Mouse (Mus musculus): ENCODE measurements at regions not wholly inside any gene's neighbourhood (a gene's known extent, or its start where the extent isn't known, plus 50 kb on each side); places are given as distances from the start of the nearest gene placed in this dataset.

DNA sequence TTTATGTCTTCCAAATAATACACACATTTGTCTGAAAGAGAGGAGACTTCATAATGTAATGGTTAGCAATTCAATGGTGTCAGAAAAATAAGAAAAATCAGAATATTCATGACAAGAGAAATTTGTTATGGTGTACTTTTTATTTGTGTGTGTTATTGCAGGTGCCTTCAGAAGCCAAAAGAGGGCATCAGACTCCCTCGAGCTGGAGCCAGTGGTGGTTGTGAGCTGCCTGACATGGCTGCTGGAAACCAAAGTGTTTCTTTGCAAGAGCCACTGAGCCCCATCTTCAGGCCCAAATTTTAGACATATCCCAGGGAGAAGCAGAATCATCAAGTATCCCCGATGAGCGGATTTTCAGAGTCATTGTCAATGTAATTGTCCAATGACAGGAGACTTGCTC is 81.9 kb downstream of the Tm2d3 start:
- DNase-seq, result no peak

DNA sequence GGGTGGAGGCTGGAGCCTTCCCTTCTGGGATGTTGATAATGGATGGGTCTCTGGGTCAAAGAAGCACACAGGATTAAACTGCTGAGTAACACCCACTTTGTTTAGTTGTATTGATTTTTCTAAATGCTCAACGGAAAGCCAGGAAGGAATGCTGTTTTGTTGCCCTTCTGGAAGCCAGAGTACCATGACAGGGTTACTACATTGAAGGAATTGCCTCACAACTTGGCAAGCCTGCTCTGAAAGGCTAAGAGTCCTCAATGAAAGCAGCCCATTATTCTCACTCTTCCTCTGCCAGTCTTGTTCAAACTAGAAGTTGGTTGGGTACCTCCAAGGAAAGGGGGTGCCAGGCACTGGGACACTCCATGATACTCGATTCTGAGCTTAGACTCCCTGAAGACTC is 83.0 kb downstream of the Tm2d3 start:
- DNase-seq, result peak; percentile 40

DNA sequence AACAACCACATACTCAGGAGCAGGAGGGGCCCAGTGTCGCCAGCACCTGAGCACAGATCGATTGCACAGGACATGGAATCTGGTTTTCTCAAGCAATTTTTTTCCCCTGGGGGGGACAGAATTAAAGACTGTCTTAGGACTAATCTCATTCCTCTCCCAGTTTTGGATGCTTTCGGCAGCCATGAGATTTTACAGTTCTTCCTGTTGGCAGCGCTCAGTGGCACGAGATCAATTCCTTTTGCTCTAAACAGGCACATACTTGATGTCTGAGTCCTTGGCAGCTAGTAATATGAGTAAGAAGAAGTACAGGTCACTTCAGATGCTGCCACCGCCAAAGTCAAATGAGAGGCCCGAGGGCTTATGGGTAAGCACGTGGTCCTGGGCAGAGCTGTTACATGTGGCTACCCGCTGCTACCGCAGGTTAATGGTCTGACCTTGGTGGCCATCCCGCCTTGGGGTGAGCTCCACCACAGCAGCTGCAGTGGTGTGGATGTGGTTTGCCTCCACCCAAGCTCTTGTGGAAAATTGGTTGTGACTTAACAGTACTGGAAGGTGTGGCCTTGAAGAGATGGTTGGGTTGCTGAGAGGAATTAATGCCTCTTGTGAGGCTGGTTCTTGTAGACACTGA is 83.5 kb downstream of the Tm2d3 start:
- no peak for DNase-seq

DNA sequence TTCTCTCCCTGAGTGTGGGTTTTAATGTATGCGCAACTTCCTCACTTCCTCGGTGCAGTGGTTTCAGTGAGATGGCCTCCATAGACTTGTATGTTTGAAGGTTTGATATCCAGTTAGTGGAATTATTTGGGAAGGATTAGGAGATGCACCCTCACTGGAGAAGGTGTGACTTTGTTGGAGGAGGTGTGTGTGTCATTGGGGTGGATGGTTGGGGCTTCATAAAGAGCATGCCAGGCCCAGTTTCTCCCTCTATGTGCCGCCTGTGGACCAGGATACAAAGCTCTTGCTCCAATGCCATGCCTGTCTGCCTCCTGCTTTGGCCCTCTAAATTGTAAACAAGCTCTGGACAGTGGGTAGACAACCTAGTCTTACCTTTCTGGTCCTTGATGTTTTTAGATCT is 84.0 kb downstream of the Tm2d3 start:
- no peak for DNase-seq

DNA sequence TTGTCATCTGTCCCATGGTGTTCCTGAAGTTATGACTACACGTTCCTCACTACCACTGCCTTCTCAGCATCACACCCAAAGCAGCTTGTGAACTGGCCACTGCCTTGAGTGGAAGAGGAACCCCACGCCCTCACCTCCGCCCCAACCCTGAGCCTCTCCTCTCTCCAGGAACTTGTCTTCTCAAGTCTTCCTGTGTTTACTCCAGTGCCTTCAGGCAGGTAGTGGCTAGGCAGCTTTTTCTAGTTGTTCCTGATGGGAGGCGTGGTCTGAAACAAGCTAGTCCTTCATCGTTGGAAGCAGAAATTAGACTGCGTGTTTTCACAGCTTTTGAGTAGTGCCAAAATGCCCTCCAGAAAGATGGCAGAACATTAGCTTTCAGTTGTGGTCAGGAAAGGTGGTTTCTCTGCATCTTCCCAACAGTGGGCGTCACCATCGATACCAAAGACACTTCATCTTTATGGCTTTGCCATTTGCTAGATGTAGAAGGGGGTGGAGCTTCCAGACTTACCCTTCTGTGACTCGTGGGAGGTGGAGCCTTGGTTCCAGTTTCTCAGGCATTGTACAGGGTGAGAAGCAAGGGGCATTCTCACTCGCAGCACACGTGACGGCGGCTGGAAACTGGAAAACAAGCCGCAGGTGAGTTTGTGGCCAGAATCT is 81.7 kb upstream of the Pcsk6 start:
- no peak for DNase-seq

DNA sequence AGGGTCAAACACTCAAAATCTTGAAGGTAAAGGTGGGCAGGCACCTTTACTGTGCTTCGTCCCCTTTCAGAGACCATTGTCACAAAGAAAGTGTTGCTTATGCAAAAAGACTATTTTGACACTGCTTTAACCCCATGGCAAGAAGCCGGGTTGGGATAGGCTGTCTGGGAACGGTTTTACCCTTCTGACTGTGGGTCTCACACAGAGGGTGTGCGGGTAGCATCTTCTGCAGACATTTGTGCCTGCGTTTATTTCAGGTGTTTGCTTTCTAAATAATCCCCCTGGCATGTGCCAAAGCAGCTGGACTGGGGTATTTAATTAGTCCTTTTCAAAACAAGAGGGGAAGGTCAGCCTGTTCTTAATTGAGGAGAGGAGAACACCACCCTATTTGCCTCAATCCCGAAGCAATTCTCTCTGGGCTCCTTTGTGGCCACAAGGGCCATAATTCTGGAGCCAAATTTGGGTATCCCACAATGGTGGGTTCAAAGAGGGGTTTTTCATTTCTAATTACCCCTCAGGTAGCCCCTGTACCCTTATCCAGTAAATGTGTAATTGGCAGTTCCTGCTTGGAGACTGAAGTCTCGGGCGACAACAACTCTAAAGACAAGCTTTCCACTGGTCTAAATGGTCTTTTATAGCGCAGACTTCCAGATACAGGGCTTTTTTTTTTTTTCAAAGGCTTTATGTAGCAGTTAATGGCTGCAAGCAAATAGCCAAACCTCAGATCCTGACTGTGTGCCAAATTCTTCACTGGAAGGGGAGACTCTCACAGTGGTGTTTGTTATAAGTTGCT is 80.8 kb upstream of the Pcsk6 start:
- no peak for DNase-seq

DNA sequence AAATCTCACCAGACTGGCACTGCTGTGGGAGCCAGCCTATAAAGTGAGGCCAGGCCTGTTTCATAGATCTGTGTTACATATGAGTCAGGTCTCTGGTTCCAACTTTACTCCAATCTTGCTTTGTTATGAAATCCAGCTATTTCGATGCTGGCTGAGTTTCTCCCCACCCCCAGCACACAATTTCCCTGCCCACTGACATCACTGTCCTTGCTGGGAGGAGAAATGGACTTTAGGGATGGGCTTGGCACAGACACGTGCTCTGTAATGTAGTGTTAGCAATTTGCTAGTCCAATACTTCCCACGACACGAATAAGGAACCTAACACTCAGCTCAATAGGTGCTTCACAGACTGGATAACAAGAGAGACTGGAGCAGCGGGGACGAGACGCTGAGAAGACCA is 79.5 kb upstream of the Pcsk6 start:
- peak; percentile 52 for DNase-seq

DNA sequence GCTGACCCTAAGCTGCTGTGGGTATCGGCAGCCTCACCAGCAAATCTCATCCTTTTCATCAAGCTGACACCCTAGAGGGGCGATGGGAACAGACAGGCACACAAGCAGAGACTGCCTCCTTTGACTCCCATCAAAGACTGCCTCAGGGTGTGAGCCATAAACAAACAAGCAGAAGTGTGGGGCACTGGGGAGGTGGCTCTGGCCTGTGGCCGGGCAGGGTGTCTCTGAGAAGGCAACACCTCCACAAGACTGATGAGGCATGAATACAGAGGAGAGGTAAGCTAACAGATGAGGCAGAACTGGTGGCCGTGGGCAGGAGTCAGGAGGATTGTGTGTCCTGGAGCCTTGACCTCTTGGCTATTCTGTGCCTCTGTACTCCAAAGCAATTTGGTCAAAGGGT is 77.8 kb upstream of the Pcsk6 start:
- DNase-seq, result no peak

DNA sequence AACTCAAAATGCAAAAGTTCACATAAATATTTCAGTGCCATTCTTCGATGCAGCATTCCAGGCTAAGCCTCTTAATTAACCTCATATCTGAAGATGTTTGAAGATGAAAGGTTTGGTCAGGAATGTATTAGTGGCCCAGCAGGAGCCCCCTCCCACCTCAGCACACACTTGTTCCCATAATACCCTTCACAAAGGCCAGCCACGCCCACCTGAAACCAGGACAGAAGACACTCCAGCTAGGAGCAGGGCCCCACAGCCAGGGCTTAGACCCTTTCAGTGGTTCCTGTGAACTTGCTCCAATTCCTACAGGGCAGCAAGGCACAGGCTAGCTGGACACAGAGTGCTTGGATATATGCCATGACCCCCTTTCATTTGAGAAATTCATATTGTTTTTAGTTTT is 74.6 kb upstream of the Pcsk6 start:
- DNase-seq, result no peak

DNA sequence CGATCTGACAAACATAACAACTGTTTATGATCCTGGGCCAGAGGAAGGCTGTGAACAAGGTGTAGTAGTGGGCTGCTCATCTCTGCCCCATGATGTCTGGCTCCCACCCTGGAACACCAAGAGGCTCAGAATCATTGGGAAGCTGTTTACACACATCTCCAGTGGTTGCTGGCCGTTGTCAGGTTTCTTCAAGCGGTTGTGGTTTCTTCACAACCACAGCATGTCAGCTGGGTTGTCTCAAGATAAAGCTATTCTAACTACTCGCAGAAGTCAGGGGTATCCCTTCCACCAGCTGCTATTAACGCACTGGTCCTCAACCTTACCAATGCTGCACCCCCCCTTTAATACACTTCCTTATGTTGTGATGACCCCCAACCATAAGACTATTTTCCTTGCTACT is 73.7 kb upstream of the Pcsk6 start:
- DNase-seq, result no peak

DNA sequence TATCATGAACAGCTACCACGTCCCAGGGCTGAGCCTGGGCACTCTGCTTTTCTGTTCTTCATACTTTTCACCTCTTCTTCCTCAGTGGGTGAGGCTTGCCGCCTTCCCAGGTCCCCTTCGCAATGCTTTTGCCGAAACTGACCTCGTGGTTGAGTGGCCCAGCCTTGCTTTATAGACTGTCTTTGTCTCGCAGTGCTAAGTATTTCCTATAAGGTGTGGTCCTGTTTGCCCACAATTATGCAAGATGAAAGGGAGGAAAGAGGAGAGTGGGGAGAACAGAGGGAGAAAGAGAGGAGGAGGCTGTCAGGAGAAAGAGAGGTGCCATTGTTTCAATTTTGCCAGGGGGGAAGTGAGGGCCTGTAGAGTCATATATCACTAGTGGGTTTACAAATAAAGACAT is 71.3 kb upstream of the Pcsk6 start:
- DNase-seq, result no peak

DNA sequence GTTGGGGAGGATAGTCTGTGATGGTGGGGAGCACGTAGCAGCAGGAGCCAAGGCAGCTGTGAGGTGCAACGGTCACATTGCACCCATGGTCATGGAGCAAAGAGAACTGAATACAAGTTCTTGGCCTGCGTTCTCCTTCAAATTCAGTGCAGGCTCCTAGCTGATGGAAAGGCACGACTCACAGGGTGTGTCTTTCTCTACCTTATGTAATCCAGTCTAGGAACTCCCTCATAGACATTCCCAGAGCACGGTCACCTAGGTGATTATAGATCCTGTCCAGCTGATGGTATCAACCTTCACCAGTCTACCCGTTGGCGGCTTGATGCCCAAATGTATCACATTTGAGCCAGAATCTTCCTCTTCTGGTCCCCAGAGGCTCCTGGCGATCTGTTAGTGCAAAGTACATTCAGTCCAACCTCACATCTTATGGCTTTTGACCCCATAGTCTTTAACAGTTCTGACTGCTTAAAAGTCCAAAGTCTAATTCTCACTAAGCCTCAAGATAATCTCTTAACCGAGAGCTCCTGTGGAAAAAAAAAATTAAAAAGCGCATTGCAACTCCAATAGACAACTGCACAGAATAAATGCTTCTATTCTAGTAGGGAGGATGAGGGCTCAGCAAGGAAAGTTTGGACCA is 69.2 kb upstream of the Pcsk6 start:
- DNase-seq, result no peak

DNA sequence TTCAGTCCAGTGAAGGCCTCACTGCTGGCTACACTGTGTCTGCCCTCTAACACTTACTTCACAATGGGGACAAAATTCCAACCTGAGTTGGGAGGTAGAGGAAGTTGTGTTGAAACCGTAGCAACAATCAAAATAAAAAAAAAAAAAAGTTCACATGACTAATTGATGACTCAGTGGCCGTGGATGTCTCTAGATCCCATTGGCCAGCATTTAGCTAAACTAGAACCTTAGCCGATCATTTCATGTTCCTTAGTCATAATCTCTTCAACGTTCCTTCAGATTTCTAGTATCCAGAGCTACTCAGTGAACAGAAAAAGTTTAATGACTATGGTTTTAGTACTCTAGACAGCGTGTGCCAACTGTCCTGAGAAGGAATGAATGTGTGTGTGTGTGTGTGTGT is 59.2 kb upstream of the Pcsk6 start:
- no peak for DNase-seq

DNA sequence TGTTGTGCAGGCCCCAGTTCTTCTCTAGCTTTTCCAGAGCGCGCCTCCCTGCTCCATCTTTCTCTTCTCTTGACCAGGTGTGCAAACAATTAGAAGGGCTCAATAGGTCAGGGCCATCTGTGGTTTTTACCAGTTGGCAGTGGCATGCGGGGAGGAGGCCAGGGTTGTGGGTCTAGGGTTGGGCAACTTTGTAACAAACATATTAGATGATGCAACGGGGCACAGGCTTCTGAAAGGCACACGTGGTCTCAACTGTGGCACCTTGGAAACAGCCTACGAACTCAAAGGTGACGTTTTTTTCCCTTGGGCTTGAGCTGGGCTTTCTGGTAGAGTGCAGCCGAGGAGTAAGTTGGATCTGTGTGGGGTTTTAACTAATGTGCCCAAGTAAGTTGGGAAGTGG is 58.7 kb upstream of the Pcsk6 start:
- peak; percentile 52 for DNase-seq

DNA sequence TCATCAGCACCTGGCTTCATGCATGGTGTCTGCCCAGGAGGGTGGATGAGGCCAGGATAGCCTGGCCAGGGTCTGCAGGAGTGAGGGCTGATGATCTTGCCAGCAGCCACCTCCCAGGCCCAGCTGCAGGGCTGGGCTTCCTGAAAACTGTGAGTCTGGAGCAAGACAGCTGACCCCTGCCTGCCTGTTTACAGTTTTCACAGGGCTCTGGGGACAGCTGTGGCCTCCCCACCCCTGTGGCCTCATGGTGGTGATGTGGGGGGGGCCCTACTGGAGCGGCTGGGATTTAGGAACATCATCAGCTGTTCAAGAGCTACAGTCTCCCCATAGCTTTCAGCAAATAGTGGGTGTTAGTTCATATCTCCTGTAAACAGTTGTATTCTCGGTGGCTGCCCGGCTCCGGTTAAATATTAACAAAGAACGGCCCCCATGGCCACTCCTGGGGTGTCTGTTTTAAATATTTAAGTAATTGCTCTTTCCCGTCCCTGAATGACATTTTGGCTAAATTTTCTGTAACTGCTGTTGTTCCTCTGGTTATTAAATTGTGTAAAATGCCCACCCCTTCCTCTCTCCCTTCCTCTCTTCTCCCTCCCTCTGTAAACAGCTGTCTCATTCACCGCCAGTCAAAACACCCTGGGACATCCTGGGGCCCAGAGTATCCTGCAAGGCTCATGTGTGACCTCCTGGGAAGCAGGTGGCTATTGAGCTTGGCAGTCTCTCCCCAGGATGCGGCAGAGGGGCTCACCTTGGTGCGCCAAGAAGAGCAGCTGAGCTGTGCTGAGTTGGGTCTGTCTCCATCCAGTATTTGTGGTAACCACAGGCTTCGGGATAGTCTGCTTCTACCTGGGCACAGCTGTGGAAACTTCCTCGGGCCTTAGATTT is 57.9 kb upstream of the Pcsk6 start:
- DNase-seq, result peak; percentile 31
